Mouse (Mus musculus): ENCODE data around the gene Dnajb12. TPM values are rescaled to one million over a fixed set of nuclear protein-coding genes. Genes with fewer than 3 reads are reported as not detected.

The Dnajb12 gene
- polyA plus RNA-seq, 2 experiments: 26.3 to 34.1 TPM

- TF ChIP-seq POLR2A (IDR thresholded peaks at IDR 0.05; ENCODE audit: borderline replicate concordance, extremely low read depth, insufficient read depth, insufficient read length): no peak
- DNase-seq (ENCODE audit: low spot score) (no peak), ATAC-seq (ENCODE audit: low FRiP score, low read depth) (no peak)
- Histone ChIP-seq H3K36me3 (ENCODE audit: control insufficient read depth, insufficient read depth, low read length) (peaks cover 22% of the 10 kb centered on the region), H3K4me2 (replicated peaks; ENCODE audit: low read depth, low read length, severe bottlenecking) (no peak overlapping the region), H3K4me1 (ENCODE audit: control insufficient read depth, insufficient read depth, low read length) (no peaks in the 10 kb centered on the region), H3K27me3 (ENCODE audit: control insufficient read depth, insufficient read depth, low read length) (no peaks in the 10 kb centered on the region), H3K9ac (ENCODE audit: low read depth, low read length, severe bottlenecking) (no peak overlapping the region), H3K4me3 (replicated peaks; ENCODE audit: low read length) (no peak overlapping the region), H3K27ac (replicated peaks; ENCODE audit: low read depth, low read length) (no peak overlapping the region), H3K9me3 (ENCODE audit: control insufficient read depth, low read length) (no peaks in the 10 kb centered on the region)
- 91% methylated on average over 8 of the region's 8 CpGs for WGBS
Observed at GRCm38 (mm10) chr10:59841434-59841833, 37.9 kb upstream of the Dnajb12 start.

GRCm38 (mm10) chr10:59843125-59843524, 36.2 kb upstream of the Dnajb12 start:
- Histone ChIP-seq H3K9ac (ENCODE audit: low read depth, low read length, severe bottlenecking) (no peak overlapping the region), H3K36me3 (ENCODE audit: control insufficient read depth, insufficient read depth, low read length) (peaks cover 22% of the 10 kb centered on the region), H3K9me3 (ENCODE audit: control insufficient read depth, low read length) (no peaks in the 10 kb centered on the region), H3K27me3 (ENCODE audit: control insufficient read depth, insufficient read depth, low read length) (no peaks in the 10 kb centered on the region), H3K4me1 (ENCODE audit: control insufficient read depth, insufficient read depth, low read length) (no peaks in the 10 kb centered on the region), H3K27ac (replicated peaks; ENCODE audit: low read depth, low read length) (no peak overlapping the region), H3K4me3 (replicated peaks; ENCODE audit: low read length) (no peak overlapping the region), H3K4me2 (replicated peaks; ENCODE audit: low read depth, low read length, severe bottlenecking) (no peak overlapping the region)
- no peak for TF ChIP-seq POLR2A (IDR thresholded peaks at IDR 0.05; ENCODE audit: borderline replicate concordance, extremely low read depth, insufficient read depth, insufficient read length)
- WGBS: 48% methylated on average over 5 of the region's 5 CpGs
- no peak for ATAC-seq (ENCODE audit: low FRiP score, low read depth)
- no peak for DNase-seq (ENCODE audit: low spot score)

- no peak for TF ChIP-seq POLR2A (IDR thresholded peaks at IDR 0.05; ENCODE audit: borderline replicate concordance, extremely low read depth, insufficient read depth, insufficient read length)
- 36% methylated on average over 9 of the region's 9 CpGs for WGBS
- no peaks in the 10 kb centered on the region for H3K9me3 ChIP-seq (ENCODE audit: control insufficient read depth, low read length)
- ATAC-seq (ENCODE audit: low FRiP score, low read depth) (no peak), DNase-seq (ENCODE audit: low spot score) (no peak)
- H3K27ac ChIP-seq (replicated peaks; ENCODE audit: low read depth, low read length): no peak overlapping the region
- peaks cover 22% of the 10 kb centered on the region for H3K36me3 ChIP-seq (ENCODE audit: control insufficient read depth, insufficient read depth, low read length)
- H3K4me1 ChIP-seq (ENCODE audit: control insufficient read depth, insufficient read depth, low read length): peaks cover 2% of the 10 kb centered on the region; the same call in 1 of the 2 replicates
- H3K4me3 ChIP-seq (replicated peaks; ENCODE audit: low read length): no peak overlapping the region
- no peak overlapping the region for H3K9ac ChIP-seq (ENCODE audit: low read depth, low read length, severe bottlenecking)
- no peak overlapping the region for H3K4me2 ChIP-seq (replicated peaks; ENCODE audit: low read depth, low read length, severe bottlenecking)
- no peaks in the 10 kb centered on the region for H3K27me3 ChIP-seq (ENCODE audit: control insufficient read depth, insufficient read depth, low read length)
Observed at GRCm38 (mm10) chr10:59844686-59845085, 34.7 kb upstream of the Dnajb12 start.

GRCm38 (mm10) chr10:59846416-59846815, 32.9 kb upstream of the Dnajb12 start:
- Histone ChIP-seq H3K27me3 (ENCODE audit: control insufficient read depth, insufficient read depth, low read length) (no peaks in the 10 kb centered on the region), H3K9ac (ENCODE audit: low read depth, low read length, severe bottlenecking) (no peak overlapping the region), H3K4me2 (replicated peaks; ENCODE audit: low read depth, low read length, severe bottlenecking) (no peak overlapping the region), H3K4me1 (ENCODE audit: control insufficient read depth, insufficient read depth, low read length) (peaks cover 2% of the 10 kb centered on the region; the same call in 1 of the 2 replicates), H3K36me3 (ENCODE audit: control insufficient read depth, insufficient read depth, low read length) (peaks cover 14% of the 10 kb centered on the region), H3K9me3 (ENCODE audit: control insufficient read depth, low read length) (no peaks in the 10 kb centered on the region), H3K4me3 (replicated peaks; ENCODE audit: low read length) (no peak overlapping the region), H3K27ac (replicated peaks; ENCODE audit: low read depth, low read length) (no peak overlapping the region)
- DNase-seq (ENCODE audit: low spot score): no peak
- TF ChIP-seq POLR2A (IDR thresholded peaks at IDR 0.05; ENCODE audit: borderline replicate concordance, extremely low read depth, insufficient read depth, insufficient read length): no peak
- WGBS: 80% methylated on average over 6 of the region's 6 CpGs
- ATAC-seq (ENCODE audit: low FRiP score, low read depth): no peak

- H3K36me3 ChIP-seq (ENCODE audit: control insufficient read depth, insufficient read depth, low read length): peaks cover 3% of the 10 kb centered on the region; the same call in 1 of the 2 replicates
- 77% methylated on average over 11 of the region's 11 CpGs for WGBS
- H3K27me3 ChIP-seq (ENCODE audit: control insufficient read depth, insufficient read depth, low read length): no peaks in the 10 kb centered on the region
- H3K4me1 ChIP-seq (ENCODE audit: control insufficient read depth, insufficient read depth, low read length): peaks cover 2% of the 10 kb centered on the region; the same call in 1 of the 2 replicates
- H3K9me3 ChIP-seq (ENCODE audit: control insufficient read depth, low read length): no peaks in the 10 kb centered on the region
- peak overlapping the region; percentile 48; the same call in 1 of the 2 replicates for H3K27ac ChIP-seq (replicated peaks; ENCODE audit: low read depth, low read length)
- no peak overlapping the region for H3K4me3 ChIP-seq (replicated peaks; ENCODE audit: low read length)
- no peak overlapping the region for H3K4me2 ChIP-seq (replicated peaks; ENCODE audit: low read depth, low read length, severe bottlenecking)
- no peak for ATAC-seq (ENCODE audit: low FRiP score, low read depth)
- H3K9ac ChIP-seq (ENCODE audit: low read depth, low read length, severe bottlenecking): no peak overlapping the region
- no peak for DNase-seq (ENCODE audit: low spot score)
- no peak for TF ChIP-seq POLR2A (IDR thresholded peaks at IDR 0.05; ENCODE audit: borderline replicate concordance, extremely low read depth, insufficient read depth, insufficient read length)
Observed at GRCm38 (mm10) chr10:59848079-59848877, 31.1 kb upstream of the Dnajb12 start.

All from limb, embryonic 14.5 days (tissue).